Mouse (Mus musculus) embryonic facial prominence, embryonic 14.5 days (tissue): Measurements from ENCODE around the gene Ptprj. TPM values are rescaled to one million over a fixed set of nuclear protein-coding genes. Genes with fewer than 3 reads are reported as not detected.

Experiments
- ATAC-seq: fragments of 200-750 bp; cut with Nextera tagmentation; 2 replicates; pipeline ENCODE4 v1.8.0; 2017; ENCODE audit warnings: low read depth, moderate number of reproducible peaks, moderate TSS enrichment
- DNase-seq: peaks from one replicate; pipeline ENCODE4 v3.0.0-alpha.2; 2015; ENCODE audit warnings: low spot score
- H3K27ac ChIP-seq: fragments of 300-500 bp; sonication (generic); replicated peaks from 2 replicates; pipeline ENCODE4 v1.5.1; 2014; ENCODE audit warnings: low read depth, mild to moderate bottlenecking, low read length, moderate library complexity
- H3K27me3 ChIP-seq: fragments of 300-500 bp; sonication (generic); replicated peaks from 2 replicates; pipeline ENCODE4 v1.6.1; 2014; ENCODE audit warnings: low read length; ENCODE audit not compliant: control insufficient read depth, insufficient read depth
- H3K36me3 ChIP-seq: fragments of 300-500 bp; sonication (generic); 2 replicates; pipeline ENCODE4 v1.6.1; 2014; ENCODE audit warnings: low read length, mixed read lengths; ENCODE audit not compliant: control insufficient read depth, insufficient read depth
- H3K4me1 ChIP-seq: fragments of 300-500 bp; sonication (generic); 2 replicates; pipeline ENCODE4 v1.6.1; 2014; ENCODE audit warnings: antibody characterized with exemption, low read length; ENCODE audit not compliant: control insufficient read depth, insufficient read depth
- H3K4me2 ChIP-seq: fragments of 300-500 bp; sonication (generic); 2 replicates; pipeline ENCODE4 v1.6.1; 2014; ENCODE audit warnings: low read depth, mild to moderate bottlenecking, low read length, moderate library complexity, mixed read lengths
- H3K4me3 ChIP-seq: fragments of 300-500 bp; sonication (generic); 2 replicates; pipeline ENCODE4 v1.5.1; 2014; ENCODE audit warnings: low read depth, mild to moderate bottlenecking, low read length
- H3K9ac ChIP-seq: fragments of 300-500 bp; sonication (generic); 2 replicates; pipeline ENCODE4 v1.6.1; 2014; ENCODE audit warnings: low read depth, mild to moderate bottlenecking, low read length, moderate library complexity, mixed read lengths
- H3K9me3 ChIP-seq: fragments of 300-500 bp; sonication (generic); 2 replicates; pipeline ENCODE4 v1.6.1; 2016; ENCODE audit warnings: low read length; ENCODE audit not compliant: control insufficient read depth
- WGBS: fragments of 180-500 bp; shearing (Covaris S2); extraction: QIAGEN DNeasy Blood & Tissue Kit; methylation state at CpG from one replicate; pipeline ENCODE4 v1.1.7; 2014; 5-methylcytosine and 5-hydroxymethylcytosine counted together
- polyA plus RNA-seq: library from polyadenylated mRNA; unstranded; fragments of >200 nt; fragmentation: Nextera tagmentation; extraction: Ambion mirVana; gene quantifications from 2 replicates; pipeline ENCODE4 v1.2.1, GENCODE M21; 2014

The Ptprj gene
- polyA plus RNA-seq, 1 experiment from 2014 or later = 4.1 TPM

GRCm38 (mm10) chr2:90545261-90545660, 35.2 kb downstream of the Ptprj start:
- WGBS = 46% methylated on average over 5 of the region's 5 CpGs
- no peak overlapping the region for H3K9ac ChIP-seq
- DNase-seq (peak; percentile 74), ATAC-seq (peak; percentile 81)
- 0 out of 2 replicates have a peak overlapping the region, but pooled peaks have one; percentile 1 for H3K4me2 ChIP-seq
- peaks cover 16% of the 10 kb centered on the region for H3K4me1 ChIP-seq
- no peak overlapping the region for H3K4me3 ChIP-seq
- peak overlapping the region; percentile 3; the same call in 1 of the 2 replicates for H3K27ac ChIP-seq
- no peaks in the 10 kb centered on the region for H3K36me3 ChIP-seq
- H3K27me3 ChIP-seq = no peaks in the 10 kb centered on the region
- no peaks in the 10 kb centered on the region for H3K9me3 ChIP-seq

GRCm38 (mm10) chr2:90543989-90544388, 36.5 kb downstream of the Ptprj start:
- DNase-seq (no peak), ATAC-seq (peak; percentile 31; the same call in 1 of the 2 replicates)
- no peak overlapping the region for H3K4me2 ChIP-seq
- H3K9me3 ChIP-seq = no peaks in the 10 kb centered on the region
- H3K36me3 ChIP-seq = no peaks in the 10 kb centered on the region
- no peak overlapping the region for H3K9ac ChIP-seq
- H3K27me3 ChIP-seq = no peaks in the 10 kb centered on the region
- H3K4me3 ChIP-seq = no peak overlapping the region
- H3K27ac ChIP-seq = no peak overlapping the region
- peaks cover 16% of the 10 kb centered on the region for H3K4me1 ChIP-seq
- WGBS = 88% methylated on average over 3 of the region's 3 CpGs

- WGBS = 87% methylated on average over 6 of the region's 6 CpGs
Observed at GRCm38 (mm10) chr2:90543106-90543702, 37.2 kb downstream of the Ptprj start.

GRCm38 (mm10) chr2:90542656-90543055, 37.8 kb downstream of the Ptprj start:
- Histone ChIP-seq H3K9ac (no peak overlapping the region), H3K36me3 (no peaks in the 10 kb centered on the region), H3K4me3 (no peak overlapping the region), H3K4me1 (peaks cover 16% of the 10 kb centered on the region), H3K27ac (no peak overlapping the region), H3K4me2 (no peak overlapping the region), H3K9me3 (no peaks in the 10 kb centered on the region), H3K27me3 (no peaks in the 10 kb centered on the region)
- ATAC-seq (no peak), DNase-seq (no peak)
- 77% methylated on average over 2 of the region's 2 CpGs for WGBS

More at GRCm38 (mm10) chr2:90543106-90543702, 37.2 kb downstream of the Ptprj start:
- no peak for DNase-seq
- no peak overlapping the region for H3K27ac ChIP-seq
- H3K36me3 ChIP-seq = no peaks in the 10 kb centered on the region
- H3K4me3 ChIP-seq = no peak overlapping the region
- ATAC-seq = no peak
- no peak overlapping the region for H3K4me2 ChIP-seq
- H3K9ac ChIP-seq = no peak overlapping the region
- peaks cover 16% of the 10 kb centered on the region for H3K4me1 ChIP-seq
- no peaks in the 10 kb centered on the region for H3K27me3 ChIP-seq
- no peaks in the 10 kb centered on the region for H3K9me3 ChIP-seq

GRCm38 (mm10) chr2:90539206-90539605, 41.2 kb downstream of the Ptprj start:
- H3K27ac ChIP-seq = no peak overlapping the region
- no peaks in the 10 kb centered on the region for H3K36me3 ChIP-seq
- no peak for ATAC-seq
- no peak overlapping the region for H3K4me3 ChIP-seq
- no peaks in the 10 kb centered on the region for H3K9me3 ChIP-seq
- no peak for DNase-seq
- no peak overlapping the region for H3K9ac ChIP-seq
- H3K4me1 ChIP-seq = 0 out of 2 replicates have a peak, but pooled peaks cover 4% of the 10 kb centered on the region
- H3K4me2 ChIP-seq = no peak overlapping the region
- 81% methylated on average over 4 of the region's 4 CpGs for WGBS
- H3K27me3 ChIP-seq = no peaks in the 10 kb centered on the region

- Histone ChIP-seq H3K4me1 (no peaks in the 10 kb centered on the region), H3K27me3 (no peaks in the 10 kb centered on the region), H3K9ac (no peak overlapping the region), H3K27ac (no peak overlapping the region), H3K4me2 (no peak overlapping the region), H3K36me3 (no peaks in the 10 kb centered on the region), H3K9me3 (no peaks in the 10 kb centered on the region), H3K4me3 (no peak overlapping the region)
- DNase-seq = no peak
- WGBS = 76% methylated on average over 4 of the region's 4 CpGs
- ATAC-seq = no peak
Observed at GRCm38 (mm10) chr2:90537244-90537643, 43.2 kb downstream of the Ptprj start.

- no peak for DNase-seq
- Histone ChIP-seq H3K4me3 (no peak overlapping the region), H3K27ac (no peak overlapping the region), H3K27me3 (no peaks in the 10 kb centered on the region), H3K9me3 (no peaks in the 10 kb centered on the region), H3K9ac (no peak overlapping the region), H3K4me2 (no peak overlapping the region), H3K4me1 (no peaks in the 10 kb centered on the region), H3K36me3 (no peaks in the 10 kb centered on the region)
- 27% methylated on average over 9 of the region's 9 CpGs for WGBS
- no peak for ATAC-seq
Observed at GRCm38 (mm10) chr2:90536555-90536954, 43.9 kb downstream of the Ptprj start.

- no peaks in the 10 kb centered on the region for H3K9me3 ChIP-seq
- no peak overlapping the region for H3K4me2 ChIP-seq
- 77% methylated on average over 6 of the region's 6 CpGs for WGBS
Observed at GRCm38 (mm10) chr2:90534751-90535150, 45.7 kb downstream of the Ptprj start.

GRCm38 (mm10) chr2:90533944-90534343, 46.5 kb downstream of the Ptprj start:
- Histone ChIP-seq H3K4me1 (no peaks in the 10 kb centered on the region), H3K9ac (no peak overlapping the region), H3K4me3 (no peak overlapping the region), H3K27ac (no peak overlapping the region), H3K9me3 (no peaks in the 10 kb centered on the region), H3K36me3 (no peaks in the 10 kb centered on the region), H3K27me3 (no peaks in the 10 kb centered on the region), H3K4me2 (no peak overlapping the region)
- 92% methylated on average over 7 of the region's 7 CpGs for WGBS
- no peak for DNase-seq
- no peak for ATAC-seq

More at GRCm38 (mm10) chr2:90534751-90535150, 45.7 kb downstream of the Ptprj start:
- Histone ChIP-seq H3K9ac (no peak overlapping the region), H3K36me3 (no peaks in the 10 kb centered on the region), H3K4me3 (no peak overlapping the region), H3K4me1 (no peaks in the 10 kb centered on the region), H3K27me3 (no peaks in the 10 kb centered on the region), H3K27ac (no peak overlapping the region)
- DNase-seq = no peak
- ATAC-seq = no peak
